Mouse (Mus musculus): ENCODE results near the gene 6430628N08Rik.

The 6430628N08Rik gene

DNA sequence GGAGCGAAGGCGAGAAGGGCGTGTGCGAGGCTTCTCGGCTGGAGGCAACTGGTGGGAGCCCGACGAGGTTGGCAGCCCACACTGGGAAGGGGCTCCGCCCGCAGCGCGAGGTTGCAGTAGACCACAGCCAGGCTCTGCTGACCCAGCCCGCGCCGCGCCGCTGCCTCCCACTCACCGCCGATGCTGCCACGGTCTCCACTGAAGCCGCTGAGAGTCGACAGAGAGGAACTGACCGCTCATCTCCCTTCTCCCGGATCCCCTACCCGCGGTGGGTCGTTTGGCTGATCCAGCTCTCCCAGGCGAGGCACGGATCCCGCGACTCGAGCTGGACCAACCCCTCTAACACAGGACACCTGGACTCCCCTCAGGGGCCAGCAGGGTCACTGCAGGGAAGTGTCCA, at the start of gene 6430628N08Rik:
Gene 6430628N08Rik, plus strand, starts transcription at position 113 of the 400 bp plus-strand sequence.
- no peak for DNase-seq (ENCODE audit: low spot score)

GRCm38 (mm10) chr4:115840842-115841241, 49.6 kb upstream of the 6430628N08Rik start:
- no peak for DNase-seq (ENCODE audit: low spot score)

GRCm38 (mm10) chr4:115846656-115847055, 43.8 kb upstream of the 6430628N08Rik start:
- DNase-seq (ENCODE audit: low spot score) = no peak

DNA sequence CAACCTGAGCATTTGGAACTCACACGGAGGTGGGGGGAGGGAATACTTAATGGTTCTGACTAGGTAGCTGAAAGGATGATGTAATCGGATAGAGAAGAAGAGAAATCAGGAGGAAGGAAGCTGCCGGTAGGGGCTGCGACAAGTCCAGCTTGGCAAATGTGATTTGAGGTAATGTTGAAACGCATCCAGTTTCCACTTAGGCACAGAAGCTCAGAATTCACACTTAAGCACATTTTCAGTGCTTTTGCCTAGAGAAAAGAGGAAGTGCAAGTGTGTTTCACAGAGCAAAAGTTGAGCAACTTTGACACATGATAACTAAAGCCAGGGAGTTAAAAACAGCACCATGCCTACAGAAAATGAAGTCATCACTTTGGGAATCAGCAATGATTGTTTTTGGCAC, 43.1 kb upstream of the 6430628N08Rik start:
- DNase-seq (ENCODE audit: low spot score) = peak; percentile 64

- no peak for DNase-seq (ENCODE audit: low spot score)
Measured at GRCm38 (mm10) chr4:115848083-115848482, 42.4 kb upstream of the 6430628N08Rik start.

DNA sequence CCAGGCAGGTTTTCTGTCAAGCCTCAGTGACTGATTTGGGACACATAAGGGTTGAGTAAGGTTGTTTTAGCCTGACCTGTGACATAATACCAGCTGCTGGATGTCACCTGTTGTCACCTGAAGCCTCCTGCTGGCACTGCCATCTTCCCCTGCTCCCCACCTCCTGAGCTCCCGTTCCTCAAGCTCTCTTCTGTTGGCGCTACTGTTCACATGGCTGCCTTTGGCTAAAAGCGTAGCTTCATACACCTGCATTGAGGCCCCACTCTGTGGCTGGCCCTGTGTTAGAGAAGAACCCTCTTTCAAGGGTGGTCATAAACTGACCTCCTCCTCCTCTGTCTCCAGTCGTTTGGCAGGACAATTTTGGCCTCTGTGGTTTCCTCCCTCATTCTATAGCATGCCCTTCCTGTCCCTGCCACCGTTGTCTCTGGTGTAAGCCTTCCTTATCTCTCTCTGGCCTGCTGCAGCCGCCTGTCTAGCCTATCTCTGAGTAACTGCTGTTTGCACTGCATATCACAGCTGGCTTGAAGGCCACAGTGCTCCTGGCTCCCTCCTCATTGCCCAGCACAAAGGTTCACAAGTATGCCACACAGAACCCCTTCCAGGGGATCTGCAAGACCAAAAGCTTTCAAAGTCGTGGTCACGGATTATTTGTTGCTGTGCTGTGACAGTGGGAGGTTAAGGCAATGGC, 41.3 kb upstream of the 6430628N08Rik start:
- no peak for DNase-seq (ENCODE audit: low spot score)

DNA sequence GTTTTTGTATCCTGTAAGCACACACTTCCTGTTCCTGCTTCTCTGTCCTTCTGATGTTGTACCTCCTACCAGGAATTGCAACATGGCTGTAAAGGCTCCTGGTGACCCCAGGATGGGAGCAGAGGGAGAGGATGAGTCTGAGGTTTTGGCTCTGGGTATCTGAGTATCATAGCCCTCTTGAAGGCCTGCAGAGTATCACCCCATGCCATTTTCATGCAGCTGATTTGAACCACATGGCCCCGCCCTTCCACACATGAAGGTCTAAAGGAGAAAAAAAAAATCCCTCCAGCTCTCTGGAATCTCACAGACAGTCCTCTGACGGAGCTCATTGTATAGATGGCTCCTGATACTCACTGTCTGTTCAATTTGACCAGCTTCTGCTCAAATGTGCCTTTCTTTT, 40.4 kb upstream of the 6430628N08Rik start:
- peak; percentile 18 for DNase-seq (ENCODE audit: low spot score)

DNA sequence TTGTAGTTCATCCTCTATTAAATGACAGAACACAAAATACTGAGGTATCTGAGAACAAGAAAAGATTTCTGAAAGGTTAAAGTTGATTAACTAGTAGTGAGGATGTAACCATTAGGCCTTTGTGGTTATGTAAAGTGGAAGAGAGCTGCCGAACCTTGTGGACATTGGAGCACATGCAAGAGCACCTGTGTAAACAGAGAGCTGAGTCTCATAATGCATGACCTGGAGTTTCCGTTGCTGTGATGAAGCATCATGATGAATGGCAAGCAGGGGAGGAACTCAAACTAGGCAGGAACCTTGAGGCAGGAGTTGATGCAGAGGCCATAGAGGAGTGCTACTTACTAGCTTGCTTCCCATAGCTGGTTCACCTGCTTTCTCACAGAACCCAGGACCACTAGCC, 39.8 kb upstream of the 6430628N08Rik start:
- no peak for DNase-seq (ENCODE audit: low spot score)

- peak; percentile 66 for DNase-seq (ENCODE audit: low spot score)
Measured at GRCm38 (mm10) chr4:115851569-115851968, 38.9 kb upstream of the 6430628N08Rik start.

- DNase-seq (ENCODE audit: low spot score) = no peak
Measured at GRCm38 (mm10) chr4:115855100-115855499, 35.4 kb upstream of the 6430628N08Rik start.

- no peak for DNase-seq (ENCODE audit: low spot score)
Measured at GRCm38 (mm10) chr4:115855609-115856008, 34.9 kb upstream of the 6430628N08Rik start.

GRCm38 (mm10) chr4:115856282-115856681, 34.2 kb upstream of the 6430628N08Rik start:
- no peak for DNase-seq (ENCODE audit: low spot score)

GRCm38 (mm10) chr4:115857293-115857883, 33.1 kb upstream of the 6430628N08Rik start:
- DNase-seq (ENCODE audit: low spot score) = peak; percentile 22

DNA sequence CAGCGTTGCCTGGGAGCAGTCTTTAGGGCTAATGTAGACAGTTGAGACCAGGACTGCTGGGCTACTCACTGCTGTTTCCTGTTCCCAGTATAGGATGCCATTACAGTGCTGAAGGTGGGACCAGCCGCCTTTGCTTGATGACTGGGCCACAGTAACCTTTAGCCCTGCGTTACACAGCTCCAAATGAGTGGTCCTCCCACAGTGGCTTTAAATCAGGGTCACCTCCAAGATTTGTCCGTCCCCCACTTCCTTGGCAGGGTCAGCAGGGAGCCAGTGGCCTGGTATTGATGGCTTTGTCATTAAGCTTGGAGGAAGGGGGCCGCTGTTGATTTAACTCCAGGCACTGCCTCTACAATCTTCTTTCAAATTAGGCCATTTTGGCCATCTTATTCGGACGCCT, 27.1 kb upstream of the 6430628N08Rik start:
- no peak for DNase-seq (ENCODE audit: low spot score)

GRCm38 (mm10) chr4:115863880-115864279, 26.6 kb upstream of the 6430628N08Rik start:
- DNase-seq (ENCODE audit: low spot score) = no peak

- no peak for DNase-seq (ENCODE audit: low spot score)
Measured at GRCm38 (mm10) chr4:115869512-115870210, 20.8 kb upstream of the 6430628N08Rik start.

- DNase-seq (ENCODE audit: low spot score) = no peak
Measured at GRCm38 (mm10) chr4:115873231-115873630, 17.2 kb upstream of the 6430628N08Rik start.

DNA sequence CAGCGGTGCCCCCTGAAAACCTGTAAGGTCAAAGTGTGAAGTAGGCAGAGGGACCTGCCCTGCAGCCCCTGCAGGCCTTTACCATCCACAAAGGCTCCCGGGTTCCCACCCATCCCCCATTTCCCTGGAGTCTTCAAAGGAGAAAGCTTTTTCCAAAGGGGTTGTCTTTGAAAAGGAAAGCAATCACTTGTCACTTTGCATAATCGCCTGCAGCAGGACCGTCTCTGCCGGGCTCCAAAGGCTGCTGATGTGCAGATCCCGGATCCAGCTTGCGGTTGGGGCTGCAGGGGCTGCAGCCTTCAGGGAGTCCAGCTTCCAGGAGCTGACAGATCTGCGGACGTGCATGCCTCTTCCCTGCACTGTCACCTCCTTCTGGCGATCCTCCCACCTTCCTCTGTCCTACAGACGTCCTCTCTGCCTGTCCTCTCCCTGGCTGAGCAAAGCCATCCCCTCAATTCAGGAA, 12.2 kb upstream of the 6430628N08Rik start:
- no peak for DNase-seq (ENCODE audit: low spot score)

DNA sequence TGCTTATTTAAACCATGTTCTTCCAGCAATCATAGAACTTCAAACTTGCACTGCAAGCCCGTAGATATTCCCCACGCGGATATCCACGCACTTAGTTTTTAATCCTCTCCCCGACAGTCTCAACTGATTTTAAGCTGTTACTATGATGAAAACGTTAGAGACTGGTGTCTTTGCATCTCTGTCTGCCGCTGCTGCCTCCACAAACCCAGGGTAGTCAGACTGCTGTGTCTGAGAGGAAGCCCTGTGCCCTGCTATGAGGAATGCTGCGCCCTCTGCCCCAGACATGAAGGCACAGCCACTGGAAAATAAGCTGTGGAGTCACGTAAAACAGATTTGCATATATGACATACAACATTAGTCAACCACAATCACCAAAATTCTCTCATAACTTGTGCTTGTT, 11.6 kb upstream of the 6430628N08Rik start:
- no peak for DNase-seq (ENCODE audit: low spot score)

GRCm38 (mm10) chr4:115881183-115881582, 9.3 kb upstream of the 6430628N08Rik start:
- DNase-seq (ENCODE audit: low spot score) = no peak

DNA sequence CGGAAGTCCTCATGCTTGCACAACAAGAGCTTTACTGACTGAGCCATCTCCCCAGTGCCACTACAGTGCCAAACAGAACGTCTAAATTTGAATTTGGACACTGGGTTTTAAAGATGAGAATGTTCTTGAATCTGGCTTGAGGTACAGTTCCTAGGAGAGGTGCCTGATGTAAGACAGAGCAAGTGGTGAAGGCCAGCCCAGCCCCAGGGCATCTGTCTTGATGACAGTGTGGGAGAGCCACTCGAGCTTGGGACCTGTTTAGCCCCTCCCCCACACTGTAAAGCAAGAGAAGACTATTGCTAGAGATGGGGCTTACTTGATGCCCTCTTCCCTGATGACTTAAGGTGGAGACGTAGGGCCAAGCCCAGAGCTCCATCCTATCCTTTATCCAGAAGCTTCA, 8.3 kb upstream of the 6430628N08Rik start:
- no peak for DNase-seq (ENCODE audit: low spot score)

- no peak for DNase-seq (ENCODE audit: low spot score)
Measured at GRCm38 (mm10) chr4:115884022-115884421, 6.4 kb upstream of the 6430628N08Rik start, which contains the start of gene Kncn. TSS of gene Kncn (plus strand) at chr4:115884400.

DNA sequence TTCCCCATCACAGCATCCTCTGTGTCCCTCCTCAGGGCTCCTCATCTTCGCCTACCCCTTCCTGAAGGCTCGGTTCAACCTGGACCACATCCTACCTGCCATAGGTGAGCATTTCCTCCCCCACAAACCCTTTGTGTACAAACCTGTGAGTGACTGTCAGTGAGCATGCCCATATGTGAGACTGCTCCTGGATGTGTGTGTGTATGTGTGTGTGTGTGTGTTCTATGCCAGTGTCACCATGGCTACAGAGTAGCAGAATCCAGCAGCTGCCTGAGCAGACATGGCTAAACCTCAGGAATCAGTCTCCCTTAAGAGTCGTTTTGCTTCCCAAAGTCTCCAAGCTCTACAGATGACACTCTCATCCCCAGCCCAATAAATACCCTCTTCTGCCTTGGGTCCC, 4.6 kb upstream of the 6430628N08Rik start:
- no peak for DNase-seq (ENCODE audit: low spot score)

Data from lung, postnatal 25 days (tissue).